Mouse (Mus musculus) layer of hippocampus, adult 9-10 months (tissue): ENCODE results near the gene Srr.

Experiments
- DNase-seq: peaks from one replicate; pipeline ENCODE4 v3.0.0; 2022; ENCODE audit warnings: low spot score

Gene Srr

GRCm38 (mm10) chr11:74925577-74926387, at the start of gene Srr, which contains the start of gene Smg6:
Srr (minus strand) TSS chr11:74925948.
Smg6 (plus strand) TSS chr11:74925823.
- peak; percentile 71 for DNase-seq

DNA sequence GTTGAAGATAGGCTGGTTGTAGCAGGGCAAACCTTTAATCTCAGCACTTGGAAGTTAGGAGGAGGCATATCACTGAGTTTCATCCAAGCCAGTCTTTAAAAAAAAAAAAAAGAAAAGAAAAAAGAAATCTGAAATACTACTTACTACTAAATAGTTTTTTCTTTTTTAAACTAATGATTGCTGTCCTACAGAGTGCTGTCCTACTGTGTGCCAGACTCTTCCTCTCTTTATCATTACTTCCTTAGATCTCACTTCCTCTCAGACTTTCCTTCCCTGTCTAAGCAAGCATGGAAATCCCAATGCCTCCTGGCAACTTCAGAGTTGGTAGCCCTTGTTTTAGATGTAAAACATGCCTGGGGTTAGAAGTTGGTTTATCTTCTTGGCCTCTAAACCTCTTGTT, 48.9 kb upstream of the Srr start:
- no peak for DNase-seq

DNA sequence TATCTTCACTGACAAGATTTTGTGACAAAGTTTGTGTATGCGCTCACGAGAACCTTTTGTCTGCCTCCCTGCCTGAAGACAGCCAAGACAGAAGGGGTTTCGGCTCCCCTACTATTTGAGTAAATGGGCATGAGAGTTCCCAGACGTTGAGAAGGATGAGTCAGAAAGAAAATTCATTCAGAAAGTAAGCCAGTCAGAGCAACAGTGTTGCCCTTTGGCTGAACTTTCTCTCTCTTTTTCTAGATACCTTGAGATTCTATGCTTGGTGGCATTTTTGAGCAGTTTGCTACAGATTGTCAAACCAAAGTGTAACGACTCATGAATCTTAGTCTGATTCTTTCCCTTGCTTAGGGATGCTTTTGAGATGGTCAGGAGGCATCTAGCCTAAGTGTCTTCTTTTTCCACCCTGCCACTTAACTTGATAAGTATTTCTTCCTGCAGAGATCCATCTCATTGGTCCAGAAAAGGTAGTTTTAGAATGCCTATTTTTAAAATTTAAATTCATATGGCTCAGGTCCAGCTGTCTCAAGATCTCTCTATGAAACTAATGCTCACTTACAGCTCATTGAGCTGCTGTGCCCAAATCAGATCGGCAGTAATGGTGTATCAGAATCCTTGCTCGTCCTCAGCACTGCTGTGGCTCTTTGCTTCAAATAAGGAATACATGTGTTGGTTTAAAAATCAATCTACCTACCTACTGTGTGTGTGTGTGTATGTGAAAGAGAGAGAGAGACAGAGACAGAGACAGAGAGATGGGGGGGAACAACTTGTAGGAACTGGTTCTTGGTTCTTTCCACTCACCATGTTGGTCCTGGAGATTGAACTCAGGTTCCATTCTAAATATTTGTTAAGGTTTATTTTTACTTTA, 47.8 kb upstream of the Srr start:
- DNase-seq: no peak

DNA sequence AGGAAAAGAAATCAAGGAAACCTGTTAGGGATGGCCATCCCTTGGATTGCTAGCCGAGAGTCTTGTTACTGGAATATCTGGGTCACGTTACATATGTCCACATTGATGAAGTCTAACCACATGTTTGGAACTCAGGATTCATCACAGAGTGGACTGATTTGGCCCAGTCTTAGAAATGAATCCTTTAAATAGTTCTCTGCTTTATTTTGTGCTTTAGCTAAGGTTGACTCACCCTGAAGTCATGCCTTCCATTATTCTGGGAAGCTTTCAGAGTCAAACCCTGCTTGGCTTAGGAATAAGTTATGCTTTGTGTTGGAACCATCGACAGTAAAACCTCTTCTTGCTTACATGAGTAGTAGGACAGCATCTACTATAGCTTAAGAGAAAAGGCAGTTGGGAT, 39.8 kb upstream of the Srr start:
- DNase-seq: no peak

DNA sequence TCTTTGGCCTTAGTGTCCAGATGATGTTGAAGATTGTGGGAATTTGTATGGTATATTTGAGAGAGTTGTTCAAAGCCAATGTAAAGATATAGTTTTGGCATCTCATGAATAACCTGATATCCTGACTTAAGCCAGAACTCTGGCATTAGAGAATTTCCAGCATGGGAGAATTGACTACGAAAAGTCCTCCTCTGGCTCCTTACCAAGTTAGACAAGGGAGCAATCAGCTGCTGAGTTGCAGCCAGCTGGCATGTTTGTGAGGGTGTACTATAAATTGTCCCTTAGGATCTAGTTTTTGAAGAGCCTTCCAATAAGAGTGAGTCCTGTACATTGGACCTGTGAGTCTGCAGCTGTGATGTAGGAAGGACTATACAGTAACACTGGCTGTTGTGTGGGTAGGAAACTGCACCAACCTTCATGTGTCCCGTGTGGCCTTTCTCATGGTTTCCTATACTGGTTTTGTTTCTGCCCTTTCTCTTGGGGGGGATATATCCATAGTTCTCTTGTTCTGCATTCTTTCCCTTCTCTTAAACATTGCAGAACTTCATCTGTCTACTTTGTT, 37.2 kb upstream of the Srr start:
- DNase-seq: no peak

- DNase-seq: no peak
Observed at GRCm38 (mm10) chr11:74961953-74962352, 36.2 kb upstream of the Srr start.

- no peak for DNase-seq
Observed at GRCm38 (mm10) chr11:74960031-74960551, 34.3 kb upstream of the Srr start.

GRCm38 (mm10) chr11:74959501-74959900, 33.8 kb upstream of the Srr start:
- no peak for DNase-seq

GRCm38 (mm10) chr11:74957600-74957999, 31.9 kb upstream of the Srr start:
- DNase-seq: no peak

DNA sequence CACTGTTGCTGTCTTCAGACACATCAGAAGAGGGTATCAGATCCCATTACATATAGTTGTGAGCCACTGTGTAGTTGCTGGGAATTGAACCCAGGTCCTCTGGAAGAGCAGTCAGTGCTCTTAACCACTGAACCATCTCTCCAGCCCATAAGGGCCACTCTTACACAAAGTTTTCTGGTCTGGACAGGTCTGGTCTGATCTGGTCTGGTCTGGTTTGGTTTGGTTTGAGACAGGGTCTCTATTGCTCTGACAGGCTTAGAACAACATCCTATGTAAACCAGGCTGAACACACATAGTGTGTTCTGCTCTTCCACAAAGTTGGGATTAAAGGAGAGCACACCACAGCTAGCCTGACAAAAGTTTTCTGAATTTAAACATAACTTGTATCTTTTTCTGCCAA, 30.3 kb upstream of the Srr start:
- DNase-seq: no peak

DNA sequence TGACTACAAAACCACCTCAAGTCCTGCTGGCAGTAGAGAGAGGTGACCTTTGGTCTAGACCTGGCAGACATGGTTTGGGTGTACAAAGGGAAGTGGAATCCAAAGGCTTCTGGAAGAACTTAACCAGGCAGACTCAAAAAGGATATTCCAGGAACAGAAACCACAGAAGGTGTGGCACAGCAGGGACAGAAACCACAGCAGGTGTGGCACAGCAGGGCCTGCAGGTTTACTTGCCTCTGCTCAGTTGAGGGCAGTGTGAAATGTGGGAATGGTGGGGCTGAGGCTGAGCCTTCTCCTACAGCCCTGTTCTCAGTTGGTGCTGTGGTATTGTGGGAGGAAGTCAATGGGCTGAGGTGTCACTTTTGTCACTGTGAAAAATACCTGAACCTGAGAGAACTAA, 29.2 kb upstream of the Srr start:
- no peak for DNase-seq

DNA sequence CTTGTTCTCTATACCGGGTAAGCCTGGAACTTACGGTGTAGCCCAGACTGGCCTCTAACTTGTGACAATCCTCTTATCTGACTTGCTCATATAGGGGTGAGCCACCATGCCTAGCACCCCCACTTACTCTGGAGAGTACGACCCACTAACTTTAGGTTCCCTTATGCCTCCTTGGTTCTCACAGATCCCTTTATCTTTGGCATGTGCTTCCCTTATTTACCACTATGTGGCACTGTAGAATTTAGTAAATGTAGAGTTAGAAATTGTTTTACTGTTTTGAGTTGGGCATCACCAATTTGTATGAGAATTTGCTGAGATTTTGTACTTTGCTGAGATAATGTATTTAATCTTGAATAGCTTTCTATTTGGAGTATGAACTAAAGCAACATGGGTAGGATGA, 20.6 kb upstream of the Srr start:
- peak; percentile 68 for DNase-seq

GRCm38 (mm10) chr11:74930391-74930790, 4.6 kb upstream of the Srr start:
- no peak for DNase-seq

DNA sequence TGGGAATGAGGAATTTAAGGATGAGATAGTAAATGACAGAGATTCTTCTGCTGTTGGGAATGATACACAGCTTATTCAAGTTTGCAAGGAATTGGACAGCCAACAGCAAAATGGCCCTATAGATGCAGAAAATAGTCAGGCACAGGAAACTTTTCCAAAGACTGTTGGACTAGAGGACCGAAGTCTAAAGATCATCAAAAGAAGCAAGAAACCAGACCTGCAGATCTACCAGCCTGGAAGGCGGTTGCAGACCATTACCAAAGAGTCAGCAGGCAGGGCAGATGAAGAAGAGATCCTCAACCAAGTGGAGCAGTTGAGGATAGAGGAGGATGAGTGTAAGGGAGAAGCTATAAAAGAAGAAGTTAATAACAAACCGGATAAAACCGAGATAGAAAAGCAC, 3.4 kb upstream of the Srr start:
- no peak for DNase-seq

DNA sequence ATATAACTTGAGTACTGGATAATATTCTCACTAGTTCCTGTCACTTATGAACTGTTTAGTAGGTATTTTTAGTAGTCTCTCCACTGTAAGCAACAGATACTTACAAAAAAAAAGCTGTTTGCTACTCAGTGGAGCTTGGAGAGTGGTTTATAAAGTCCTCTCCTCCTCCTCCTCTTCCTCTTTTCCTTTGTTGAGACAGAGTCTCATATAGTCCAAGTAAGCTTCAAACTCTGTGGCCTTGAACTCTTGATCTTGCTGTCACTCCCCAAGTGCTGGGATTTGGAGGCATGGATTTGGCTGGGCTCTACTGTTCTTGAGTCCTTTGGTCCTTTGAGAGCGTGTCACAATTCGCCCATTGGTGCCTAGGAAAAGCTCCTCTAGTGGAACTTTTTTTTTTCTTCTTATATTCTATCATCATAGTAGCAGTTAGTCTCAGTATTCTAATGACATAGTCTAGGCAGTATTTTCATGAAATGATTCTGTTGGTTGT, 1.5 kb upstream of the Srr start:
- no peak for DNase-seq

GRCm38 (mm10) chr11:74926388-74927005, 749 bp upstream of the Srr start:
- DNase-seq: no peak

DNA sequence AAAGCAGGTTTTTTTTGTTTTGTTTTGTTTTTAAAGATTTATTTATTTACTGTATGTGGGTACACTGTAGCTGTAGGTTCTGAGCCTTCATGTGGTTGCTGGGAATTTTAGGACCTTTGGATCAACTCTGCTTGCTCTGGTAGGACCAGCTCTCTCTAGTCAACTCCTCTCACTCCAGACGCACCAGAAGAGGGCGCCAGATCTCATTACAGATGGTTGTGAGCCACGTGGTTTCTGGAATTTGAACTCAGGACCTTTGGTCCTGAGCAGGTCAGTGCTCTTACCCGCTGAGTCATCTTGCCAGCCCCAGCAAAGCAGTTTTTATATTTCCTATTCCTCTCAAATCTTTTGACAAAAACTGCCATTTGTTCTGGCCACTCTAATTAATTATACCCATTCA, 1.6 kb downstream of the Srr start:
- no peak for DNase-seq

DNA sequence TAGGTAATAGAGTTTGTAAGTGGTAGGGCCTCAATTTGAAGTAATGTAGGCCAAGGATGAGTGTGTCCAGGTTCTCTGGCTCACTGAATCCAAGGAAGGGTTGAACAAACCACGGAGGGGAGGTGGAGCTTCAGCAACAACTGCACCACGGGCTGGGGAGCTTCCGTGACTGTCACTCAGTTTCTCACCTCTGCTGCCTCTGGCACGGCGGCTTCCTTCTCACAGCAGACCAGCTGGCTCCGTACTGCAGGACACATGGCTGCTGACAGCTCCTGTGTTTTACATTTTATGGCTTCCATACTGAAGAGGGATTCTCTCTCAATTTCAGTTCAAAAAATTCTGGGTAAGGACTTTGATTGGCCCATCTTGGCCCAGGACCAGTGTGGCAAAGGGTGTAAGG, 6.5 kb downstream of the Srr start:
- no peak for DNase-seq

- no peak for DNase-seq
Observed at GRCm38 (mm10) chr11:74912492-74912891, 13.3 kb downstream of the Srr start.

- DNase-seq: no peak
Observed at GRCm38 (mm10) chr11:74909978-74910377, 15.8 kb downstream of the Srr start.

- DNase-seq: no peak
Observed at GRCm38 (mm10) chr11:74908618-74909399, 16.9 kb downstream of the Srr start.
